Mouse (Mus musculus) urinary bladder, postnatal 4 days (tissue): ENCODE results near the gene Irf2.
A peak's percentile ranks its signal among the peaks of the same experiment; 100 is the strongest.

Source experiments
- DNase-seq, 2 experiments: peaks; one replicate each; pipeline ENCODE4 v3.0.0; 2021 to 2022; ENCODE audit warnings: low spot score in 2 of 2

Gene Irf2

GRCm38 (mm10) chr8:46739003-46739949 is at the start of gene Irf2:
Gene Irf2, plus strand, starts transcription at chr8:46739732.
- peak; percentile 85 to 87 for DNase-seq

GRCm38 (mm10) chr8:46690111-46690510 is 49.4 kb upstream of the Irf2 start:
- no peak for DNase-seq

- no peak for DNase-seq
Measured at GRCm38 (mm10) chr8:46690581-46690980, 49.0 kb upstream of the Irf2 start.

GRCm38 (mm10) chr8:46691360-46691759 is 48.2 kb upstream of the Irf2 start:
- DNase-seq = no peak

- DNase-seq = no peak
Measured at GRCm38 (mm10) chr8:46696256-46697041, 43.1 kb upstream of the Irf2 start.

GRCm38 (mm10) chr8:46697566-46697965 is 42.0 kb upstream of the Irf2 start:
- DNase-seq = no peak

- no peak for DNase-seq
Measured at GRCm38 (mm10) chr8:46698162-46698561, 41.4 kb upstream of the Irf2 start.

- no peak for DNase-seq
Measured at GRCm38 (mm10) chr8:46705145-46705544, 34.4 kb upstream of the Irf2 start.

GRCm38 (mm10) chr8:46706730-46707129 is 32.8 kb upstream of the Irf2 start:
- DNase-seq = no peak

GRCm38 (mm10) chr8:46709302-46709701 is 30.2 kb upstream of the Irf2 start:
- DNase-seq = no peak

GRCm38 (mm10) chr8:46710289-46710688 is 29.2 kb upstream of the Irf2 start:
- no peak for DNase-seq

GRCm38 (mm10) chr8:46711496-46711895 is 28.0 kb upstream of the Irf2 start:
- no peak for DNase-seq

- DNase-seq = no peak
Measured at GRCm38 (mm10) chr8:46713178-46713577, 26.4 kb upstream of the Irf2 start.

- DNase-seq = no peak
Measured at GRCm38 (mm10) chr8:46713844-46714243, 25.7 kb upstream of the Irf2 start.

GRCm38 (mm10) chr8:46714400-46714799 is 25.1 kb upstream of the Irf2 start:
- no peak for DNase-seq

GRCm38 (mm10) chr8:46716477-46716876 is 23.1 kb upstream of the Irf2 start:
- DNase-seq = no peak

GRCm38 (mm10) chr8:46717170-46717569 is 22.4 kb upstream of the Irf2 start:
- no peak for DNase-seq

- DNase-seq = no peak
Measured at GRCm38 (mm10) chr8:46718301-46718700, 21.2 kb upstream of the Irf2 start.

GRCm38 (mm10) chr8:46718747-46719146 is 20.8 kb upstream of the Irf2 start:
- DNase-seq = no peak

GRCm38 (mm10) chr8:46720656-46721055 is 18.9 kb upstream of the Irf2 start:
- no peak for DNase-seq

GRCm38 (mm10) chr8:46721065-46721845 is 18.3 kb upstream of the Irf2 start:
- DNase-seq = no peak

GRCm38 (mm10) chr8:46722536-46722935 is 17.0 kb upstream of the Irf2 start:
- no peak for DNase-seq
